Mouse (Mus musculus) C3H10T1/2 (cell line): ENCODE data around the gene Ctdspl. TPM values are rescaled to one million over a fixed set of nuclear protein-coding genes. Genes with fewer than 3 reads are reported as not detected.

Experiments
- polyA plus RNA-seq, 2 experiments: library from polyadenylated mRNA; unstranded; fragments of >200 nt; fragmentation: generic; extraction: Trizol; gene quantifications; one replicate each; pipeline ENCODE4 v1.2.1; 2012; ENCODE audit warnings: missing spikeins in 2 of 2

Ctdspl gene
- polyA plus RNA-seq: 10 to 100 TPM in 1 of 2 experiments, 1 to 10 TPM in 1; 5.0 to 14.3 TPM

GRCm38 (mm10) chr9:118926111-118926650, at the start of gene Ctdspl:
TSS of gene Ctdspl (plus strand) at chr9:118926453.

GRCm38 (mm10) chr9:119052154-119052944, 126.1 kb downstream of the Ctdspl start, which contains the start of gene Vill:
TSS of gene Vill (plus strand) at chr9:119052778.

Other genes with a start within 250 kb of the Ctdspl start
- 10 to 100 TPM in 1 of 2 experiments, 1 to 10 TPM in 1; 2.0 to 12.0 TPM for gene Vill, start 126.3 kb downstream of the Ctdspl start, polyA plus RNA-seq
- 10 to 100 TPM; 13.0 to 41.1 TPM for gene Plcd1, start 167.0 kb downstream of the Ctdspl start, polyA plus RNA-seq
- gene Dlec1, start 176.0 kb downstream of the Ctdspl start, polyA plus RNA-seq: under 1 TPM; 0.05 to 0.66 TPM
- gene Acaa1b, start 230.6 kb downstream of the Ctdspl start, polyA plus RNA-seq: 1 to 10 TPM; 1.5 to 1.6 TPM
- gene Gm47289, start 232.7 kb downstream of the Ctdspl start, polyA plus RNA-seq: not detected